8 mouse cellular contexts compared by ENCODE assay signal in the genomic region with DNA sequence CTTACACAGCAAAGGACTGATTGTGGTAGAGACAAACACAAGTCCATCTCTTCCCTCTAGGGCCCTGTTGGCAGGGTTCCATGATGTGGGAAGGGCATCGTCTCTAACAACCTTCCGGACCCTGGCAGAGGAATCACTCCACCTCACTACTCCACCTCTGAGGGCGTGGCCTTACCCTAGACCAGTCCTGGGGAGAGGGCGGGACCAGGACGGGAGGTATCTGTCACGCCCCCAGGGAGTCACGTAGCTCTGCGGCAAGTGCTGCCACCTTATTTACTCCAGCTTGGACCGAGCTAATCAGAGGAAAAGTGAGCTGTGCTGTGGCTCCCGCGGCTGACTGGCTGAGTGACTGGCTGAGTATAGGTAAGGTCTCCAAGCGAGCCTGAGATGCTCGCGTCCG. TPM values are rescaled to one million over a fixed set of nuclear protein-coding genes. Genes with fewer than 3 reads are reported as not detected.
DNase-seq lines count a peak whose midpoint lies in the region; ATAC-seq and TF ChIP-seq lines count a peak whose summit lies in the region.

A gene (plus strand): TSS at position 109 of the 400 bp plus-strand sequence.

- H3K4me3 ChIP-seq in hindbrain, embryonic 15.5 days = peak within 1 kb of the TSS; percentile 35
- peak within 1 kb of the TSS; percentile 49 for H3K4me3 ChIP-seq in left cerebral cortex, adult 2 months
- H3K4me3 ChIP-seq in macrophage (ENCODE audit: inconsistent target) = peak within 1 kb of the TSS; percentile 30

- no peaks in the 10 kb centered on the region for H3K79me2 ChIP-seq in macrophage (ENCODE audit: inconsistent target)

- H3K27me3 ChIP-seq in hindbrain, embryonic 15.5 days = no peaks in the 10 kb centered on the region

- H3K36me3 ChIP-seq in hindbrain, embryonic 15.5 days = no peaks in the 10 kb centered on the region
- no peaks in the 10 kb centered on the region for H3K36me3 ChIP-seq in macrophage (ENCODE audit: inconsistent target)

- TF ChIP-seq CTCF in left cerebral cortex, adult 2 months (IDR thresholded peaks at IDR 0.05) = no peak

- H3K4me2 ChIP-seq in hindbrain, embryonic 15.5 days = peak within 1 kb of the TSS; percentile 50

- H3K9ac ChIP-seq in hindbrain, embryonic 15.5 days = peak within 1 kb of the TSS; percentile 6

- H3K9me3 ChIP-seq in hindbrain, embryonic 15.5 days = no peaks in the 10 kb centered on the region

- peak; percentile 89 for DNase-seq in T-cell, adult 2 months (ENCODE audit: low spot score)
- DNase-seq in cerebellum, postnatal 10 days = peak; percentile 75 to 79
- DNase-seq in frontal cortex, postnatal 10 days (ENCODE audit: low spot score in 2 of 2) = peak; percentile 69 to 84
- peak; percentile 69 to 75 for DNase-seq in left cerebral cortex, adult 2 months (ENCODE audit: extremely low spot score in 1 of 2, low spot score in 2 of 2)
- DNase-seq in right cerebral cortex, postnatal 10 days (ENCODE audit: low spot score in 2 of 2) = peak; percentile 87 to 92
- peak; percentile 87 for DNase-seq in yolk sac, embryonic 10.5 days (ENCODE audit: low spot score)

- intact Hi-C loops in left cerebral cortex, adult 2 months (cut with DNase I) = no loop called here

- peak; percentile 85 for ATAC-seq in hindbrain, embryonic 15.5 days (ENCODE audit: low FRiP score, low read depth)

- H3K4me1 ChIP-seq in hindbrain, embryonic 15.5 days (replicated peaks) = peaks cover 28% of the 10 kb centered on the region

- H3K27ac ChIP-seq in hindbrain, embryonic 15.5 days (replicated peaks) = peak within 1 kb of the TSS; percentile 80
- H3K27ac ChIP-seq in left cerebral cortex, adult 2 months = peak within 1 kb of the TSS; percentile 66
- peak within 1 kb of the TSS; percentile 43 for H3K27ac ChIP-seq in macrophage

- 8% methylated on average over 15 of the region's 15 CpGs for WGBS in hindbrain, embryonic 15.5 days
- WGBS in macrophage (ENCODE audit: missing documents) = 6% methylated on average over 15 of the region's 15 CpGs

RNA-seq across cellular contexts. Expression of the gene that starts here (rescaled TPM):
- 318 and 319 TPM in 2 replicates for polyA plus RNA-seq in hindbrain, embryonic 15.5 days (2015; fragmentation: Nextera tagmentation; extraction: Ambion mirVana)
- total RNA-seq in left cerebral cortex, adult 2 months (2021) = 100 to 1,000 TPM; 804 to 830 TPM
- total RNA-seq in macrophage (2018; cell fraction: chromatin; rRNA removed) = 1 to 10 TPM in 12 of 26 experiments, under 1 TPM in 6, not detected in 8; 0.25 to 5.1 (median 1.7) TPM
- 10 to 100 TPM in 11 of 26 experiments, 1 to 10 TPM in 15; 1.7 to 29.1 (median 6.8) TPM for total RNA-seq in macrophage (2018; cell fraction: cytosol; rRNA removed)
- 1 to 10 TPM in 20 of 26 experiments, under 1 TPM in 6; 0.29 to 8.5 (median 2.2) TPM for total RNA-seq in macrophage (2018; cell fraction: nucleus; rRNA removed)
- 6.8 to 30.2 TPM (median 7.3 TPM) in 3 replicates for polyA plus RNA-seq in macrophage (2018)

Comparison
In these comparisons a context has a peak if more than half of its experiments do, and no peak if none do; other contexts are left out.
1. Peak in every context shown above with its lines: DNase-seq, ATAC-seq, H3K4me3 ChIP-seq and H3K27ac ChIP-seq.
2. RNA of the gene that starts here (polyA plus RNA-seq): 318 to 319 TPM in hindbrain, embryonic 15.5 days; 6.8 to 30.2 TPM in macrophage; every median in the first group is over 10 times any median in the second.